Mouse (Mus musculus): Measurements from ENCODE around the gene Nab2. TPM values are rescaled to one million over a fixed set of nuclear protein-coding genes. Genes with fewer than 3 reads are reported as not detected.

The Nab2 gene
- total and polyA plus RNA-seq, 2 experiments, result 8.9 to 16.6 TPM

DNA sequence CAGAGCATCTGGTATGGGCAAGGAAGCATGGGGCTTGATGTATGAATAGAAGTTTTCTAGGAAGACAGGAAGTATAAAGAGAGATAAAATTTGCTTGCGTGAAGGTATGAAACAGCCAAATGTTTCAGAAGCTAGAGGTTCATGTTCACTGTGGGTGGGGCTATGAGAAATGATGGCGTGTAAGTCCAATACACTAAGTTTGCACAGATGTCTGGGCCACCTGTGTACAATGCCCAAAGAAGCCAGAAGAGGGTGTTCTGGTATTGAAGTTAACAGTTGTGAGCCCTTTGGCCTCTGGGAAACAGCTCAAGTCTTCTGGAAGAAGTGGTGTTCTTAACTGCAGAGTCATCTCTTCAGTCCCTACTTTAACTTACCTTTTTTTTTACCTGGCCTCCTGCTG is 1.8 kb upstream of the Nab2 start:
- H3K36me3 ChIP-seq (ENCODE audit: control insufficient read depth, insufficient read depth, low read length), result no peaks in the 10 kb centered on the region
- WGBS, result 84% methylated on average over 2 of the region's 2 CpGs
- no peak overlapping the region for H3K4me3 ChIP-seq (ENCODE audit: insufficient read depth, low read depth, low read length)
- H3K27me3 ChIP-seq (ENCODE audit: control insufficient read depth, insufficient read depth, low read length), result no peaks in the 10 kb centered on the region
- no peak for DNase-seq (ENCODE audit: extremely low read depth, low read depth, low spot score)
- TF ChIP-seq POLR2A (IDR thresholded peaks at IDR 0.05; ENCODE audit: extremely low read depth, insufficient read depth, low read length) (no peak), CTCF (IDR thresholded peaks at IDR 0.05; ENCODE audit: low read depth, low read length) (no peak)
- no peak overlapping the region for H3K27ac ChIP-seq (replicated peaks; ENCODE audit: insufficient read depth, low read depth, low read length)
- peaks cover 7% of the 10 kb centered on the region for H3K4me1 ChIP-seq (ENCODE audit: control insufficient read depth, insufficient read depth, low read length)
- no peak overlapping the region for H3K9ac ChIP-seq (ENCODE audit: low read depth, low read length)
- H3K79me2 ChIP-seq (ENCODE audit: control insufficient read depth, insufficient read depth, low read length), result peaks cover 3% of the 10 kb centered on the region; the same call in 1 of the 2 replicates

DNA sequence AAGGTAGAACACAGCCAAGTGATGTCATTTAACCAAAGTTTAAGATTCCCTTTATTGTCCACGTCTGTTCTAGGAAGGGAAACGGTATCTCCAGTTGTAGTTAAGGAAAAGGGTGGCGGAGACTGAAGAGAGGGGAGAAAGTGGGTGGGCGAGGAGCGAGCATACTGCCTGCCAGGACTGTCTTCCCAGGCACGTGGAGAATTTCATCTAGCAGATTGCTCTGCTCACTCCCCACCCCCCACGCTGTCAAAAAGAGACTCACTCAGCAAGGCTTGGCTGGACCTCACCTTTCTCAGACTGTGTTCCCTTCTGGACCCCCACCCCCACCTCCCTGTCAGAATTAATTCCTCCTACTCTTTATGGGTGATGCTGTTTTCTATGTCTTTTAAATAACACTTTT is 802 bp upstream of the Nab2 start:
- Histone ChIP-seq H3K9ac (ENCODE audit: low read depth, low read length) (no peak overlapping the region), H3K4me1 (ENCODE audit: control insufficient read depth, insufficient read depth, low read length) (peaks cover 11% of the 10 kb centered on the region), H3K27ac (replicated peaks; ENCODE audit: insufficient read depth, low read depth, low read length) (0 out of 2 replicates have a peak overlapping the region, but pooled peaks have one; percentile 94), H3K27me3 (ENCODE audit: control insufficient read depth, insufficient read depth, low read length) (no peaks in the 10 kb centered on the region), H3K4me3 (ENCODE audit: insufficient read depth, low read depth, low read length) (no peak overlapping the region), H3K36me3 (ENCODE audit: control insufficient read depth, insufficient read depth, low read length) (no peaks in the 10 kb centered on the region), H3K79me2 (ENCODE audit: control insufficient read depth, insufficient read depth, low read length) (peaks cover 9% of the 10 kb centered on the region; the same call in 1 of the 2 replicates)
- DNase-seq (ENCODE audit: extremely low read depth, low read depth, low spot score), result no peak
- 51% methylated on average over 7 of the region's 7 CpGs for WGBS
- TF ChIP-seq CTCF (IDR thresholded peaks at IDR 0.05; ENCODE audit: low read depth, low read length) (no peak), POLR2A (IDR thresholded peaks at IDR 0.05; ENCODE audit: extremely low read depth, insufficient read depth, low read length) (no peak)

DNA sequence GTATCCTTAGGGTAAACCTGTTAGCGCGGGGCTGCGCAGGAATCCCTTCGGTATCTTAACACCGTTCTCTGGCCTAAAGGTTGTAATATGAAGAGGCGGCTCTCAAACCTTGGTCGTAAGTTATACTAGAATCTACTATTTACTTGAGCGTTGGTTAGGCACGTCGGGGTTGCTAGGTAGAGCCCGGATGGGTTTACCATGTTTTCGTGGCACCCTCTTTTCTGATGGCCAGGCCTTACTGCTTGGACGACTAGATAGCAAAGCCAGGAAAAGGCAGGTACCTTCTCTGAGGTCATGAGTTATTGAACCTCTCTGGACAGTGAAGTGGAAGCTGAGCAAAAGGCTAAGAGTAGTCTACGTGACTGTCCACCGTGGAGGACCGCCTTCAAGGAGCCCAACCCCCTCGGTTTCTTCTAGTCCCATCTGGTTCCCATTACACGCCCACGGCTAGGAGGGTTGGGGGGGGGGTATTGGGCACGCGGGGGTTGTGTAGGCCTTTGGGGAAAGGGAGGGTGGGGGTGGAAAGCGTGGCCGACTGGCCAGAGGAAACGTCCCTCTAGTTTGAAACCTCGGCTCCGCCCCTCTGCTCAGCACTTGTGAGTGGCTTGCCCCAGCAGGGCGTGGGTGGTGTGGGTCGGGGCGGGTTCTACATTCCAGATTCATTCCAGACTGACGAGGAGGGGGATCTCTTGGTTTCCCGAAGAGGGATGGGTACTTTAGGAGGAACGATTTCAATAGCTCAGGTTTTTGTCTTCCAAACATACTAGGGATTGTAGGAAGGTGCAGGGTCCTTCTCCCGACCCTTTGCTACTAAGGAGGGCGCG is 887 bp downstream of the Nab2 start:
- peaks cover 2% of the 10 kb centered on the region; the same call in 1 of the 2 replicates for H3K36me3 ChIP-seq (ENCODE audit: control insufficient read depth, insufficient read depth, low read length)
- peak overlapping the region; percentile 86 for H3K4me3 ChIP-seq (ENCODE audit: insufficient read depth, low read depth, low read length)
- H3K79me2 ChIP-seq (ENCODE audit: control insufficient read depth, insufficient read depth, low read length), result peaks cover 9% of the 10 kb centered on the region; the same call in 1 of the 2 replicates
- TF ChIP-seq CTCF (IDR thresholded peaks at IDR 0.05; ENCODE audit: low read depth, low read length), result no peak
- TF ChIP-seq POLR2A (IDR thresholded peaks at IDR 0.05; ENCODE audit: extremely low read depth, insufficient read depth, low read length), result peak; percentile 56; the same call in 1 of the 2 replicates
- H3K9ac ChIP-seq (ENCODE audit: low read depth, low read length), result peak overlapping the region; percentile 91
- peak overlapping the region; percentile 94 for H3K27ac ChIP-seq (replicated peaks; ENCODE audit: insufficient read depth, low read depth, low read length)
- no peaks in the 10 kb centered on the region for H3K27me3 ChIP-seq (ENCODE audit: control insufficient read depth, insufficient read depth, low read length)
- DNase-seq (ENCODE audit: extremely low read depth, low read depth, low spot score), result peak; percentile 83
- WGBS, result under 1% methylated on average over 35 of the region's 35 CpGs
- peaks cover 17% of the 10 kb centered on the region for H3K4me1 ChIP-seq (ENCODE audit: control insufficient read depth, insufficient read depth, low read length)

GRCm38 (mm10) chr10:127666501-127667268 is 1.7 kb downstream of the Nab2 start, which contains the start of gene Nemp1:
Nemp1 (plus strand) TSS chr10:127666901.
- TF ChIP-seq CTCF (IDR thresholded peaks at IDR 0.05; ENCODE audit: low read depth, low read length), result no peak
- peak; percentile 70; the same call in 1 of the 2 replicates for TF ChIP-seq POLR2A (IDR thresholded peaks at IDR 0.05; ENCODE audit: extremely low read depth, insufficient read depth, low read length)
- H3K4me3 ChIP-seq (ENCODE audit: insufficient read depth, low read depth, low read length), result peak within 1 kb of the TSS; percentile 86
- WGBS, result under 1% methylated on average over 72 of the region's 73 CpGs
- H3K36me3 ChIP-seq (ENCODE audit: control insufficient read depth, insufficient read depth, low read length), result peaks cover 2% of the 10 kb centered on the region; the same call in 1 of the 2 replicates
- H3K27ac ChIP-seq (replicated peaks; ENCODE audit: insufficient read depth, low read depth, low read length), result peak within 1 kb of the TSS; percentile 94
- H3K79me2 ChIP-seq (ENCODE audit: control insufficient read depth, insufficient read depth, low read length), result peaks cover 9% of the 10 kb centered on the region; the same call in 1 of the 2 replicates
- H3K9ac ChIP-seq (ENCODE audit: low read depth, low read length), result peak within 1 kb of the TSS; percentile 92
- H3K27me3 ChIP-seq (ENCODE audit: control insufficient read depth, insufficient read depth, low read length), result no peaks in the 10 kb centered on the region
- peaks cover 18% of the 10 kb centered on the region for H3K4me1 ChIP-seq (ENCODE audit: control insufficient read depth, insufficient read depth, low read length)
- peak; percentile 81 for DNase-seq (ENCODE audit: extremely low read depth, low read depth, low spot score)

DNA sequence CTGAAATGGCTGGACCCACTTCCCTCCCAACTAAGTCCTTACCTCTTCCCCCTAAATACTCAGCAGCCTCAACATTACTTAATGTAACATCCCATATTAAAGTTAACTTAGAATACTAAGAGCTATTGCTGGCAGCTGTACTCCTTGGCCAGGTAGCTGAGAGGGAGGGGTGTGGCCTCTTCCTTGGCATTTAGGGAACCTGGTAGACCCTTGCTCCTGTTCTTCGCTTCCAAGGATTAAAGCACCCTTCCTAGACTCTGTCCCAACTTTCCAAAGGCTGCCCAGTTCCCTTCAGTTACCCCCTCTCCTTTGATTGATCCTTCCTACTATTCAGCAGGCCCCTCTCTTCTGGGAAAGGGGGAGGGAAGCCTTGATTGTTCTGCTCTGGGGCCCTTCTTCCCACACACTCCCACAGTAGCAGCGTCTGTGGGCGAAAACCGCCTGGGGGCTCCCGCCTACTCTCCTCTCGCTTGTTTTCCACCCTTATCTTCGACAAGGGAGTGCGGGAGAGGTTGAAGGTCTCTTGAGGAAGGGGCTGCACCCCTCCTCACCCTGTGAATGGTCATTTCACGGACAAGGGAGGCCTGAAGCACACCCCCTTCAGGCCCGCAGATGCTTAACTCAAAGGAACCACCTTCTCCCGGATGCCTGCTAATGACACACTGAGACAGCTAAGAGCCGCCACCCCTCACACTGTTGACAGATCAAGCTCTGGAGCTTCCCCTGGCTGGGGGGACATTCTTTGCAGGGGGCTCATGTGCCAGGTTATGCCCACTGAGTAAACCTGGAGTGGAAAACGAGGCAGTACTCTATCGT is 2.8 kb downstream of the Nab2 start:
- peaks cover 9% of the 10 kb centered on the region; the same call in 1 of the 2 replicates for H3K79me2 ChIP-seq (ENCODE audit: control insufficient read depth, insufficient read depth, low read length)
- H3K4me3 ChIP-seq (ENCODE audit: insufficient read depth, low read depth, low read length), result peak overlapping the region; percentile 86
- TF ChIP-seq POLR2A (IDR thresholded peaks at IDR 0.05; ENCODE audit: extremely low read depth, insufficient read depth, low read length) (no peak), CTCF (IDR thresholded peaks at IDR 0.05; ENCODE audit: low read depth, low read length) (no peak)
- peak overlapping the region; percentile 92 for H3K9ac ChIP-seq (ENCODE audit: low read depth, low read length)
- H3K27me3 ChIP-seq (ENCODE audit: control insufficient read depth, insufficient read depth, low read length), result no peaks in the 10 kb centered on the region
- peaks cover 18% of the 10 kb centered on the region for H3K4me1 ChIP-seq (ENCODE audit: control insufficient read depth, insufficient read depth, low read length)
- peak overlapping the region; percentile 86 for H3K27ac ChIP-seq (replicated peaks; ENCODE audit: insufficient read depth, low read depth, low read length)
- 6% methylated on average over 14 of the region's 14 CpGs for WGBS
- no peak for DNase-seq (ENCODE audit: extremely low read depth, low read depth, low spot score)
- peaks cover 2% of the 10 kb centered on the region; the same call in 1 of the 2 replicates for H3K36me3 ChIP-seq (ENCODE audit: control insufficient read depth, insufficient read depth, low read length)

All from liver, adult 2 months (tissue).